Mouse (Mus musculus) stomach, embryonic 16.5 days (tissue): ENCODE measurements around the gene Scgb3a1. TPM values are rescaled to one million over a fixed set of nuclear protein-coding genes. Genes with fewer than 3 reads are reported as not detected.

ENCODE experiments used
- ATAC-seq: fragments of 200-750 bp; cut with Nextera tagmentation; 2 replicates; pipeline ENCODE4 v1.8.0; 2017; ENCODE audit warnings: moderate number of reproducible peaks, moderate TSS enrichment; ENCODE audit not compliant: insufficient read depth, low FRiP score
- H3K27ac ChIP-seq: fragments of 300-500 bp; sonication (generic); 2 replicates; pipeline ENCODE4 v1.5.1; 2014; ENCODE audit warnings: low read length
- H3K27me3 ChIP-seq: fragments of 300-500 bp; sonication (generic); 2 replicates; pipeline ENCODE4 v1.6.1; 2014; ENCODE audit warnings: low read length, control low read depth, mixed read lengths; ENCODE audit not compliant: control insufficient read depth, insufficient read depth
- H3K36me3 ChIP-seq: fragments of 300-500 bp; sonication (generic); 2 replicates; pipeline ENCODE4 v1.6.1; 2014; ENCODE audit warnings: low read length; ENCODE audit not compliant: control insufficient read depth, insufficient read depth
- H3K4me1 ChIP-seq: fragments of 300-500 bp; sonication (generic); 2 replicates; pipeline ENCODE4 v1.6.1; 2014; ENCODE audit warnings: low read length, control low read depth, mixed read lengths; ENCODE audit not compliant: control insufficient read depth, insufficient read depth
- H3K4me2 ChIP-seq: fragments of 300-500 bp; sonication (generic); 2 replicates; pipeline ENCODE4 v1.6.1; 2014; ENCODE audit warnings: low read depth, low read length, mixed read lengths
- H3K4me3 ChIP-seq: fragments of 300-500 bp; sonication (generic); replicated peaks from 2 replicates; pipeline ENCODE4 v1.5.1; 2014; ENCODE audit warnings: mild to moderate bottlenecking, low read length
- H3K9ac ChIP-seq: fragments of 300-500 bp; sonication (generic); 2 replicates; pipeline ENCODE4 v1.6.1; 2014; ENCODE audit warnings: low read length
- H3K9me3 ChIP-seq: fragments of 300-500 bp; sonication (generic); replicated peaks from 2 replicates; pipeline ENCODE4 v1.6.1; 2016; ENCODE audit warnings: low read length, control low read depth; ENCODE audit not compliant: control insufficient read depth
- WGBS: fragments of 180-500 bp; shearing (Covaris S2); extraction: QIAGEN DNeasy Blood & Tissue Kit; methylation state at CpG from one replicate; pipeline ENCODE4 v1.1.7; 2014; 5-methylcytosine and 5-hydroxymethylcytosine counted together
- polyA plus RNA-seq: library from polyadenylated mRNA; unstranded; fragments of >200 nt; fragmentation: Nextera tagmentation; extraction: Ambion mirVana; gene quantifications from 2 replicates; pipeline ENCODE4 v1.2.1, GENCODE M21; 2015

Gene Scgb3a1
- polyA plus RNA-seq, 1 experiment from 2014 or later = not detected

GRCm38 (mm10) chr11:49673433-49673832 is 10.0 kb downstream of the Scgb3a1 start:
- Histone ChIP-seq H3K4me1 (no peaks in the 10 kb centered on the region), H3K9me3 (no peaks in the 10 kb centered on the region), H3K4me3 (no peak overlapping the region), H3K36me3 (peaks cover 35% of the 10 kb centered on the region), H3K4me2 (no peak overlapping the region), H3K27ac (no peak overlapping the region), H3K9ac (no peak overlapping the region), H3K27me3 (no peaks in the 10 kb centered on the region)
- WGBS = 74% methylated on average over 3 of the region's 3 CpGs
- ATAC-seq = no peak

- Histone ChIP-seq H3K36me3 (peaks cover 21% of the 10 kb centered on the region), H3K4me3 (no peak overlapping the region), H3K4me1 (no peaks in the 10 kb centered on the region), H3K27me3 (no peaks in the 10 kb centered on the region), H3K4me2 (no peak overlapping the region), H3K9me3 (no peaks in the 10 kb centered on the region), H3K9ac (no peak overlapping the region), H3K27ac (no peak overlapping the region)
- WGBS = 96% methylated on average over 12 of the region's 12 CpGs
- ATAC-seq = no peak
These were observed 21.0 kb downstream of the Scgb3a1 start for GRCm38 (mm10) chr11:49684237-49684973.

GRCm38 (mm10) chr11:49695013-49695412 is 31.6 kb downstream of the Scgb3a1 start:
- no peaks in the 10 kb centered on the region for H3K9me3 ChIP-seq
- ATAC-seq = no peak
- H3K4me3 ChIP-seq = no peak overlapping the region
- peaks cover 6% of the 10 kb centered on the region; the same call in 1 of the 2 replicates for H3K36me3 ChIP-seq
- H3K4me1 ChIP-seq = peaks cover 8% of the 10 kb centered on the region
- H3K4me2 ChIP-seq = no peak overlapping the region
- no peak overlapping the region for H3K9ac ChIP-seq
- H3K27me3 ChIP-seq = no peaks in the 10 kb centered on the region
- 84% methylated on average over 3 of the region's 3 CpGs for WGBS
- no peak overlapping the region for H3K27ac ChIP-seq

- no peaks in the 10 kb centered on the region for H3K27me3 ChIP-seq
- H3K4me1 ChIP-seq = peaks cover 8% of the 10 kb centered on the region
- no peaks in the 10 kb centered on the region for H3K9me3 ChIP-seq
- H3K4me3 ChIP-seq = no peak overlapping the region
- H3K9ac ChIP-seq = no peak overlapping the region
- no peak overlapping the region for H3K27ac ChIP-seq
- peaks cover 6% of the 10 kb centered on the region; the same call in 1 of the 2 replicates for H3K36me3 ChIP-seq
- H3K4me2 ChIP-seq = no peak overlapping the region
- 78% methylated on average over 2 of the region's 2 CpGs for WGBS
- no peak for ATAC-seq
These were observed 32.3 kb downstream of the Scgb3a1 start for GRCm38 (mm10) chr11:49695695-49696094.

GRCm38 (mm10) chr11:49696472-49696871 is 33.1 kb downstream of the Scgb3a1 start:
- Histone ChIP-seq H3K9ac (no peak overlapping the region), H3K4me1 (peaks cover 8% of the 10 kb centered on the region)
- WGBS = 87% methylated on average over 2 of the region's 2 CpGs

GRCm38 (mm10) chr11:49697779-49698178 is 34.4 kb downstream of the Scgb3a1 start:
- Histone ChIP-seq H3K4me1 (peaks cover 8% of the 10 kb centered on the region), H3K9me3 (no peaks in the 10 kb centered on the region), H3K4me2 (no peak overlapping the region), H3K36me3 (peaks cover 19% of the 10 kb centered on the region), H3K27me3 (no peaks in the 10 kb centered on the region), H3K9ac (no peak overlapping the region), H3K4me3 (no peak overlapping the region), H3K27ac (no peak overlapping the region)
- 88% methylated on average over 5 of the region's 5 CpGs for WGBS
- no peak for ATAC-seq

More at GRCm38 (mm10) chr11:49696472-49696871, 33.1 kb downstream of the Scgb3a1 start:
- H3K9me3 ChIP-seq = no peaks in the 10 kb centered on the region
- H3K4me3 ChIP-seq = no peak overlapping the region
- H3K27ac ChIP-seq = no peak overlapping the region
- no peak overlapping the region for H3K4me2 ChIP-seq
- ATAC-seq = no peak
- H3K36me3 ChIP-seq = peaks cover 9% of the 10 kb centered on the region
- H3K27me3 ChIP-seq = no peaks in the 10 kb centered on the region

- peaks cover 19% of the 10 kb centered on the region for H3K36me3 ChIP-seq
- no peak overlapping the region for H3K4me3 ChIP-seq
- H3K27ac ChIP-seq = no peak overlapping the region
- no peak overlapping the region for H3K9ac ChIP-seq
- 91% methylated on average over 1 of the region's 1 CpGs for WGBS
- no peak overlapping the region for H3K4me2 ChIP-seq
- H3K27me3 ChIP-seq = no peaks in the 10 kb centered on the region
- H3K9me3 ChIP-seq = no peaks in the 10 kb centered on the region
- no peak for ATAC-seq
- peaks cover 8% of the 10 kb centered on the region for H3K4me1 ChIP-seq
These were observed 35.7 kb downstream of the Scgb3a1 start for GRCm38 (mm10) chr11:49699079-49699478.

GRCm38 (mm10) chr11:49702014-49702413 is 38.6 kb downstream of the Scgb3a1 start:
- Histone ChIP-seq H3K9me3 (no peaks in the 10 kb centered on the region), H3K4me1 (peaks cover 3% of the 10 kb centered on the region), H3K27ac (no peak overlapping the region), H3K4me3 (no peak overlapping the region), H3K27me3 (no peaks in the 10 kb centered on the region), H3K36me3 (peaks cover 25% of the 10 kb centered on the region), H3K9ac (no peak overlapping the region), H3K4me2 (no peak overlapping the region)
- 94% methylated on average over 8 of the region's 8 CpGs for WGBS
- no peak for ATAC-seq

GRCm38 (mm10) chr11:49704804-49705203 is 41.4 kb downstream of the Scgb3a1 start:
- Histone ChIP-seq H3K4me3 (no peak overlapping the region), H3K4me1 (peaks cover 11% of the 10 kb centered on the region), H3K4me2 (no peak overlapping the region), H3K27ac (no peak overlapping the region), H3K9me3 (no peaks in the 10 kb centered on the region), H3K36me3 (peaks cover 19% of the 10 kb centered on the region), H3K27me3 (no peaks in the 10 kb centered on the region), H3K9ac (no peak overlapping the region)
- no peak for ATAC-seq
- WGBS = 68% methylated on average over 8 of the region's 8 CpGs
